Mouse (Mus musculus) bone marrow macrophage, adult 2 months (primary cell): Measurements from ENCODE around the gene Rnf225.
"Not testable (repeated sequence)": the region's sequence is repeated elsewhere in the genome, so short reads cannot be mapped to it uniquely, and the experiment has no call there.

Source experiments
- CTCF ChIP-seq: IDR thresholded peaks from 2 replicates; pipeline ENCODE4 v1.5.1; 2012; ENCODE audit warnings: low read depth, mild to moderate bottlenecking, low read length, moderate library complexity
- POLR2A ChIP-seq: IDR thresholded peaks from 2 replicates; pipeline ENCODE4 v1.6.1; 2012; ENCODE audit warnings: mild to moderate bottlenecking, low read depth, low read length, borderline replicate concordance

DNA sequence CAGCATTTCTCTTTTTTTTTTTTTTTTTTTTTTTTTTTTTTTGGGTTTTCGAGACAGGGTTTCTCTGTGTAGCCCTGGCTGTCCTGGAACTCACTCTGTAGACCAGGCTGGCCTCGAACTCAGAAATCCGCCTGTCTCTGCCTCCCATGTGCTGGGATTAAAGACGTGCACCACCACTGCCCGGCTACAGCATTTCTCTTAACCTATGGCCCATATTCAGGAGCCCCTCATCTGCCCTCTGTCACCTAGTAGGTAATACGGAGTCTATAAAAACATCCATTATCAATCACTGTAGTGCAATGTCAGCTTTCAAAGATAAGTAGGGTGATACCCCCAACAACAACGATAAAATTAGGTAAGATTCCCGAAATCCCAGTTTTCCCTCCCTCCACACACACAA, 6.7 kb upstream of the Rnf225 start:
- TF ChIP-seq CTCF, POLR2A: not testable (repeated sequence)
